Mouse (Mus musculus): ENCODE data around the gene Atg2a. TPM values are rescaled to one million over a fixed set of nuclear protein-coding genes. Genes with fewer than 3 reads are reported as not detected.

Gene Atg2a
- polyA plus RNA-seq, 1 experiment from 2014 or later, result 8.9 TPM

DNA sequence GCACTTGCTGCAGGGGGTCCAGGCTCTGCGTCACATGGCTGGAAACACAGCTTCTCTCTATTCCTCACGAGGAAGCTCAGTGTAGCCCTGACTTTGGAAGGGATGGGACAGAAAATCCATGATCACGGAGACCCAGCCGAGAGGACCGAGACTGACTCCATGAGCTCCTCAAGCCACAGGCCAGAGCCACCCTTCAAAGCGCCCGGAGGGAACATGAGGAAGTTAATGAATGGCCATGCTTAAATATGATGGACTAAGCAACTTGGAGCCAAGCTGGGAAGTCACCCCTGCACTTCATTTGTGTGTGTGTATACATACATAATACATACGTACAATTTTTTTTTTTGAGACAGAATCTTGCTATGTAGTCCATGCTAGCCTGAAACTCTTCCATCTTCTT is 29.7 kb downstream of the Atg2a start:
- Histone ChIP-seq H3K4me2 (no peak overlapping the region), H3K36me3 (ENCODE audit: poor library complexity, severe bottlenecking) (no peaks in the 10 kb centered on the region), H3K4me3 (no peak overlapping the region), H3K27ac (no peak overlapping the region), H3K4me1 (peaks cover 11% of the 10 kb centered on the region), H3K27me3 (peaks cover 9% of the 10 kb centered on the region; the same call in 1 of the 2 replicates), H3K9me3 (replicated peaks) (no peaks in the 10 kb centered on the region), H3K9ac (peak overlapping the region; percentile 57)
- no peak for ATAC-seq
- whole genome bisulfite sequencing, result 33% methylated on average over 8 of the region's 8 CpGs

DNA sequence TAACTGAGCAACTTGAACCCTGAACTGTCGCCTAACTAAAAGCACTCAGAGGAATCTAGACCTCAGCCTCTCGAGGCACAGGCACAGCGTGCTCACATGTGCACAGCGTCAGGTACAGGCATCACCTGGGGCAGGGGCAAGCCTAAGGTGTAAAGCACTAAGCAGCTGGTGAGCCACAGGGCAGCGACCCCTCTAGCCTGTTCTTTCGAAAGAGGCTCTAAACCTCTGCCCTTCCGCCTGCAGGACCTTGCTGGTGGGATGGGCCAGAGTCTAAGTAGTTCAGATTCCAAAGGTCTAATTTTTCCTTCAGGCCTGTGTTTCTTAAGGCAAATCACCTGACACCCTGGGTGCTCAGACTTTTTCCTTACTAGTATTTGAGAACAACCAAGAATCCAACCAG is 30.6 kb downstream of the Atg2a start:
- Histone ChIP-seq H3K27ac (no peak overlapping the region), H3K27me3 (peaks cover 8% of the 10 kb centered on the region; the same call in 1 of the 2 replicates), H3K4me3 (no peak overlapping the region), H3K9me3 (replicated peaks) (no peaks in the 10 kb centered on the region), H3K4me2 (no peak overlapping the region), H3K4me1 (peaks cover 11% of the 10 kb centered on the region), H3K9ac (no peak overlapping the region), H3K36me3 (ENCODE audit: poor library complexity, severe bottlenecking) (no peaks in the 10 kb centered on the region)
- WGBS, result 67% methylated on average over 7 of the region's 7 CpGs
- ATAC-seq, result no peak

DNA sequence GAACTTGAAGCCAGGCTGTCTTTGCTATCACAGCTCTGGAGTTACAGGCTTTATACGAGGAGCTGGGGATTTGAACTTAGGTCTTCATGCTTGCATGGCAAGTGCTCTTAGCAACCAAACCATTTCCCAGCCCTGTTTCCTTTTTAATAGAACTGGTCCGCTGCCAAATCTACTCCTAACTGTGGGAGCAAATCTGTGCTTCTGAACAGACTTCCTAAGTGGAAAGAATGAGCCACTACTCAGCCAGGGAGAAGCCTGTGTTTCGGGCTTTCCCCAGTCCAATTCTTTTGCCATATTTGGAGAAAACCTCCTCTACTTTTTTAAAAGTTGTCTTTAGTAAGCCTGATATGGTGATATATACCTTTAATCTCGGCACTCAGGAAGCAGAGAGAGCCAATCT is 31.3 kb downstream of the Atg2a start:
- Histone ChIP-seq H3K4me2 (no peak overlapping the region), H3K9ac (no peak overlapping the region), H3K36me3 (ENCODE audit: poor library complexity, severe bottlenecking) (no peaks in the 10 kb centered on the region), H3K27me3 (peaks cover under 1% of the 10 kb centered on the region; the same call in 1 of the 2 replicates), H3K27ac (no peak overlapping the region), H3K4me1 (peaks cover 13% of the 10 kb centered on the region), H3K9me3 (replicated peaks) (no peaks in the 10 kb centered on the region), H3K4me3 (no peak overlapping the region)
- 85% methylated on average over 4 of the region's 4 CpGs for WGBS
- ATAC-seq, result no peak

DNA sequence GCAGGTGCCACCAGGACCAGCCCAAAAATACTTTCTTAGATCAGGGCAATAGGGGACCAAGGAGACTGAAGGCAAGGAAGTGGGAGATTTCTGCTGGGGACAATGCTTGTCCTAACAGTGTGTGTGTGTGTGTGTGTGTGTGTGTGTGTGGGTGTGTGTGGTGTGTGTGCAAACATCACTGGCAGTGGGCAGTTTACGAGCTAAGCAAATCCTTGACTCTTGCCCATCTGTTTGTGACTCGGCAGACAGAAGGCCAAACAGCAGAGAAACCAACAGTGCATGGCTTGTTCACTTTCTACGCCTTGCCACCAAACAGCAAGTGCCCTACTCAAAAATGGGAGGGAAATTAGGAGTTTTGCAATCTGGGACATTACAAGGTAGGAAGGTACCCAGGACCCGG is 32.1 kb downstream of the Atg2a start:
- Histone ChIP-seq H3K9ac (no peak overlapping the region), H3K27ac (no peak overlapping the region), H3K36me3 (ENCODE audit: poor library complexity, severe bottlenecking) (no peaks in the 10 kb centered on the region), H3K27me3 (no peaks in the 10 kb centered on the region), H3K9me3 (replicated peaks) (no peaks in the 10 kb centered on the region), H3K4me2 (no peak overlapping the region), H3K4me1 (peaks cover 21% of the 10 kb centered on the region), H3K4me3 (no peak overlapping the region)
- WGBS, result 96% methylated on average over 4 of the region's 4 CpGs
- no peak for ATAC-seq

DNA sequence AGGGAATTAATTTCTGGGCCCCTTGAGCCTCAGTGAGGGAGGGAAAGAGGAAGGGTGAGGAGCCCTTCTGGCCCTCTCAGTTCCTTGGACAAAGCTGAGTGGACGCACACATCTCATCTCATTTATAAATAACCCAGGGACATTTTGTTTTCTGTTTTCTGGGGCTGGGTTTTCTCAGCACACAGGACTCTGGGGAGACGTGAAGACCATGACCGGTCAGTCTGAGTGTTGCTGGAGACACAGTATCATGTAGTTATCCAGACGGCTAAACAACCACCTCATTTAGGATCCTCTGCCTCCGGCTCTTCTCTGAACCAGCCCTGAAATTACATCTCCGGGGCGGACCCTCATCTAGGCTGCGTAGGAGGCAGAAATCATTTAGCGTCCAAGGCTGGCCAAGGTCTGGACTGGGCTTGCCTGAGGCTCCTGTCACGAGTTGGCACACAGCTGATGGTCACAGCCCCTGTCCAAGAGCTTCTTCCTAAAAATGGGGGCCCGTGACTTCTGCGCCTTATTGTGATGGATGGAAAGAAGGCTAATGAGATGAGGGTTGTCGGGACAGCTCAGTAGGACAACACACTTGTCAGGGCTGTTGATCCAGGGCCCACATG is 32.6 kb downstream of the Atg2a start:
- ATAC-seq, result no peak
- Histone ChIP-seq H3K4me3 (no peak overlapping the region), H3K4me2 (no peak overlapping the region), H3K27me3 (no peaks in the 10 kb centered on the region), H3K4me1 (peaks cover 26% of the 10 kb centered on the region), H3K36me3 (ENCODE audit: poor library complexity, severe bottlenecking) (no peaks in the 10 kb centered on the region), H3K27ac (no peak overlapping the region), H3K9me3 (replicated peaks) (no peaks in the 10 kb centered on the region), H3K9ac (no peak overlapping the region)
- 91% methylated on average over 13 of the region's 13 CpGs for WGBS

DNA sequence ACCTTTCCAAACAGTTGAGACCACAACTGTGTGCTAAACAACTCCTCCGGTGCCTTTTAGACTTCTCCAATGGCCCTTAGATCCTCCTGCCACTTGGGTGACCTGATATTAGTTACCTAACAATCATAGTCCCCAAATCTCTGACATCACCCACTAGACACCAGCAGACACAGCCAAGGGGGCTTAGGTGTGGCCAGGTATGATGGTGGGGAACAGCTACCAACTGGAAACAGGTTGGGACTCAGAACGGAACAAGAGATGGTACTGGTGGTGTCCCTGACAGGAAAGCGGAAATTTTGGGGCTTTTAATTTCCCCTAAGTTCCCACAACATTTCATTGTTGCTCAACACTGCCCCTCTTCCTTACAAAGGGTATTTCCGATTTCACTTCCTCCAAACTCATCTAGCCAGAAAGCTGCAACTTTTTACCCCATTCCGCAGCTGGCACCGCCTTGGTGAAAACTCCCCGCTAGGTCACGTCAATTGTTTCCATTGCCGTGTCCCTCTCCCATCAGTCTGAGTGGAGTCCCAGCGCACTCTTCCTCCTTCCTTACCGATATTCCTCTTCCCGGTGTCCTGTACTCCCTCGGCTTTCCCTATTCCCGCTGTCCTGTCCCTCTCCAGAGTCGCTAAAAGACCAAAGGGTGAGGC is 34.4 kb downstream of the Atg2a start:
- no peak; the same call in 1 of the 2 replicates for ATAC-seq
- no peaks in the 10 kb centered on the region for H3K9me3 ChIP-seq (replicated peaks)
- H3K36me3 ChIP-seq (ENCODE audit: poor library complexity, severe bottlenecking), result peaks cover 14% of the 10 kb centered on the region; the same call in 1 of the 2 replicates
- H3K4me2 ChIP-seq, result peak overlapping the region; percentile 94
- peak overlapping the region; percentile 76 for H3K9ac ChIP-seq
- H3K27ac ChIP-seq, result peak overlapping the region; percentile 77
- no peaks in the 10 kb centered on the region for H3K27me3 ChIP-seq
- peak overlapping the region; percentile 86 for H3K4me3 ChIP-seq
- WGBS, result 7% methylated on average over 15 of the region's 15 CpGs
- peaks cover 37% of the 10 kb centered on the region for H3K4me1 ChIP-seq

DNA sequence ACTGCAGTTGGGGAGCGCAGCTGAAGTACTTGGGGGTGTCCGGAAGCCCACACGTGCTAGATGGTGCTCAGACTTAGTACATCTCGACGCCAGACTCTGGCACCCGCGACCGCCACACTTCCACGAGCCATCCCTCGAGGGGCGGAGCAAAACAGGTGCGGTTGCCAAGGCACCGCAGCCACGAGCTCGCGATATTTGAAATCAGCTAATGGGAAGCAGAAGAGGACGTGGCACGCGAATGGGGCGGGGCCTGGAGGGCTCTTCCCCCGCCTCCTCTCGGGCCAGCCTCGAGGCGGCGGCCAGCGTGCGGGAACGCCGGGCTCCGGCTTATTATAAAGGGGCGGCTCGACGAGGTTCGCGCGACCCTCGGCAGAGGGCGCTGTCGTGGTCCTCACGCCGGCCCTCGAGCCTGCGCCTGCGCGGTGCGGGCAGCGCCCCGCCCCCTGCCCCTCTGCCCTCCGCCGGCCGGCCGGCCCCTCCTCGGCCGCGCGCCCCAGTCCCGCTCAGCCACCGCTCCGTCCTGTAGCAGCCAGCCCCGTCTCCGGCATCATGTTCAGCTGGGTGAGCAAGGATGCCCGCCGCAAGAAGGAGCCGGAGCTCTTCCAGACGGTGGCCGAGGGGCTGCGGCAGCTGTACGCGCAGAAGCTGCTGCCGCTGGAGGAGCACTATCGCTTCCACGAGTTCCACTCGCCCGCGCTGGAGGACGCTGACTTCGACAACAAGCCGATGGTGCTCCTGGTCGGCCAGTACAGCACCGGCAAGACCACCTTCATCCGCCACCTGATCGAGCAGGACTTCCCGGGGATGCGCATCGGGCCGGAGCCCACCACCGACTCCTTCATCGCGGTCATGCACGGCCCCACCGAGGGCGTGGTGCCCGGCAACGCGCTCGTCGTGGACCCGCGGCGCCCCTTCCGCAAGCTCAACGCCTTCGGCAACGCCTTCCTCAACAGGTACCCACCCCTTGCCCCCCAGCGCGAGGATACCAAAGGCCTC is 35.3 kb downstream of the Atg2a start, which contains the start of gene Ehd1:
Ehd1 (plus strand) TSS at position 300 of the 996 bp plus-strand sequence.
- peak within 1 kb of the TSS; percentile 94 for H3K4me2 ChIP-seq
- ATAC-seq, result peak; percentile 96
- no peaks in the 10 kb centered on the region for H3K9me3 ChIP-seq (replicated peaks)
- no peaks in the 10 kb centered on the region for H3K27me3 ChIP-seq
- H3K4me1 ChIP-seq, result peaks cover 37% of the 10 kb centered on the region
- peak within 1 kb of the TSS; percentile 86 for H3K4me3 ChIP-seq
- H3K9ac ChIP-seq, result peak within 1 kb of the TSS; percentile 85
- WGBS, result under 1% methylated on average over 100 of the region's 106 CpGs
- H3K27ac ChIP-seq, result peak within 1 kb of the TSS; percentile 77
- H3K36me3 ChIP-seq (ENCODE audit: poor library complexity, severe bottlenecking), result peaks cover 22% of the 10 kb centered on the region

DNA sequence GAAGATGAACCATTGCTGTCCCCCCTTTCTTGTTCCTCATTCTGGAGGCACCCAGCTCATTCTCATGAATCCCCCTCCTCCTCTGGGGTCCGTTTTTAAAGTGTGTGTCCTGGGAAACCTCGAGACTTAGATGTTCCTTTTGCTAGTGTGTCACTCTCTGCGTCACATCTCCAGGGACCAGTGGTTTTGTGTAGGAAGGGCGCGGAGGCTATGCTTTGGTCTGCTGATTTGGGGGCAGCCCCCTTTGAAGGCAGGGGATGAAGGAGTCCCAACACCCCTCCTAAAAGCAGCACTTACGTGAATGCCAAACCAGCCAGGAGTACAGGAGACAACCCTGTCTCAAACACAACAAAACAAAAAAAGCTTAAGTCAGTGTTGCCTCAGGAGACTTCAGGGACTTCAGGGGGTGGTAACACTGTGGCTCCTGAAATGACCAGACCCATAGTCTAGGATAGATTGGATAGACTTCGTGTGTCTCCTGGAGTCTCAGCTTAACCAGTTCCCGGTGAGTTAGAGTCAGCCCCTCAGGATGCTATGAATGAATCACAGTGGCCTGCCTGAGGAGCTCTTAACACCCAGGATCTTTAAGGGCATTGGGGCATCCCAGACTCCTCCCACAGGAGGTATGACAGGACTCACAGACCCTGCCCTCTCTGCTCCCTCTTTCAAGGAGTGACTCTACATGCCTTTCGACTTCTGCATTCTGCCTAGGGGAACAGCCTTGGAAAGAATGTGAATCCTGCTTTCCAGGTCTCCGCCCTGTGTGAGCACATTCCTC is 36.4 kb downstream of the Atg2a start:
- H3K36me3 ChIP-seq (ENCODE audit: poor library complexity, severe bottlenecking), result peaks cover 33% of the 10 kb centered on the region
- ATAC-seq, result no peak
- no peaks in the 10 kb centered on the region for H3K27me3 ChIP-seq
- no peaks in the 10 kb centered on the region for H3K9me3 ChIP-seq (replicated peaks)
- no peak overlapping the region for H3K27ac ChIP-seq
- H3K4me3 ChIP-seq, result peak overlapping the region; percentile 86
- H3K9ac ChIP-seq, result peak overlapping the region; percentile 85
- H3K4me1 ChIP-seq, result peaks cover 37% of the 10 kb centered on the region
- H3K4me2 ChIP-seq, result peak overlapping the region; percentile 94
- WGBS, result 9% methylated on average over 10 of the region's 10 CpGs

DNA sequence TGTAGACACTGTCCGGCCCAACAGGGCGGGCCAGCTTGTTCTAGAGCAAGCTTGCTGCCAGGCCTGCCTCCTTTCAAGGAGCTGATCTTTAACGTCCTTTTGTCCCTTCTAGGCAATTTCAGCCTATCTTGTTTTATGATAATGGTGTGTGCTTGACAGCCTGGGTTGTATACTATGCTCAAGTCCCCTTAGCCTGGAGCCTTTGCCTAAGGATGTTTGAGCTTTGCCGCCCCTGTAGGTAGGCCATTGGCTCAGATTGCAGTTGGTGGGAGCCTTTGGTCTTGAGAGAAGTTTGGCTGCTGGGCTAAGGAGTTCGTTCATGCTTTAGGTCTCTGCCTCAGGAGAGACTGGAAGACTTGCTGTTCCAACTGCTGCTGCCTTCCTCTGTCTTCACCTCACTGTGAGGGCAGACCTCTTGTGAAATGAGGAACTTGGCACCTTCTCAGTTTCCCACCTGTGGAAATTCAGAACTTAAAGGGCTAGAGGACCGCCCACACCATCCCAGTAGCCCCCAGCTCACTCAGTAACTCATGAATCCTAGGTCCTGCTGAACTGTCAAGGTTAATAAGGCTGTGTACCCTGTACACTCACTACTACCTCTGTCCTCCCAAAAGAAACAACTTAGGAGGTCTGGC is 37.1 kb downstream of the Atg2a start:
- no peak overlapping the region for H3K27ac ChIP-seq

DNA sequence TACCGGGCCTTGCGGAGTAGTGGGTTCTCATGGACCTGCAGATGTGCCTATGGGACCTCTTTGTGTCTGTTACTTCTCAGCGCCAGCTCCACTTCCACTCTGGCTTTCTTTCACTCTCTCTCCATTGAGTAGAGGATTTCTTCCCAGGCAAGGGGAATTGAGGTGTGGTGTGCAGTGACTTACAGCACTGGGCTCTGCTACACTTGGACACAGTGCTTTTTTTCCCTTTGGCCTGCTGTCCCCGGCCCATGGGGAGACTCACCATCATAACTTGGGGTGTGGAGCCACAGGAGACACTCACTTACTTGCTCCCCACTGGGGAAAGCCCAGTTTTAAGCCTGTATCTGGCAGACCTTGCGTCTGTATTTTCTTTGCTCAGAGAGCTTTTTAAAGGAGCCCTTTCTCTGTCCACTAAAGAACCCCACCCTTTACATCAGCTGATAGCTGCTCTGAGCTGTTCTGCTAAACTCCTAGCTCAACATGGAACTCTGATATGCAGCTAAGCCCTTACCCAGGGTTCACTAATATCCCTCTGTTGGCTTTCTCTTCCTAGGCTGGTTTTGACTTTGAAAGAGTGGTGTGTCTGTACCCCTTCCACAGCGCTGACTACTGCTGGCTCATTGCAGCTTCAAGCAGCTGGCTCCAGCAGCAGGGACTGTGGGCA is 38.1 kb downstream of the Atg2a start:
- Histone ChIP-seq H3K9ac (peak overlapping the region; percentile 85), H3K9me3 (replicated peaks) (no peaks in the 10 kb centered on the region), H3K36me3 (ENCODE audit: poor library complexity, severe bottlenecking) (peaks cover 51% of the 10 kb centered on the region), H3K27me3 (no peaks in the 10 kb centered on the region), H3K4me3 (0 out of 2 replicates have a peak overlapping the region, but pooled peaks have one; percentile 86), H3K4me2 (peak overlapping the region; percentile 94), H3K4me1 (peaks cover 37% of the 10 kb centered on the region), H3K27ac (no peak overlapping the region)
- 91% methylated on average over 6 of the region's 6 CpGs for WGBS
- ATAC-seq, result no peak

More for the DNA sequence above, 37.1 kb downstream of the Atg2a start:
- Histone ChIP-seq H3K4me3 (peak overlapping the region; percentile 86), H3K27me3 (no peaks in the 10 kb centered on the region), H3K36me3 (ENCODE audit: poor library complexity, severe bottlenecking) (peaks cover 40% of the 10 kb centered on the region), H3K9ac (peak overlapping the region; percentile 85), H3K9me3 (replicated peaks) (no peaks in the 10 kb centered on the region), H3K4me1 (peaks cover 37% of the 10 kb centered on the region), H3K4me2 (peak overlapping the region; percentile 94)
- no peak for ATAC-seq
- WGBS, result 50% methylated on average over 6 of the region's 6 CpGs
